Mouse (Mus musculus) testis, postnatal 10 days (tissue): ENCODE results near the gene Gm20388.
"Not testable (repeated sequence)": the region's sequence is repeated elsewhere in the genome, so short reads cannot be mapped to it uniquely, and the experiment has no call there.

Experiments
- DNase-seq: peaks from one replicate; pipeline ENCODE4 v3.0.0; 2021; ENCODE audit warnings: low spot score

Gm20388 gene

GRCm38 (mm10) chr8:123244382-123244781, 3333.7 kb downstream of the Gm20388 start:
- DNase-seq = no peak

GRCm38 (mm10) chr8:123245543-123245942, 3334.9 kb downstream of the Gm20388 start:
- no peak for DNase-seq

- DNase-seq = no peak
Measured at GRCm38 (mm10) chr8:123247748-123248147, 3337.1 kb downstream of the Gm20388 start.

- DNase-seq = no peak
Measured at GRCm38 (mm10) chr8:123248596-123248995, 3338.0 kb downstream of the Gm20388 start.

- no peak for DNase-seq
Measured at GRCm38 (mm10) chr8:123250940-123251339, 3340.3 kb downstream of the Gm20388 start.

- DNase-seq = no peak
Measured at GRCm38 (mm10) chr8:123252925-123253324, 3342.3 kb downstream of the Gm20388 start.

GRCm38 (mm10) chr8:123253451-123254098, 3342.9 kb downstream of the Gm20388 start:
- no peak for DNase-seq

- peak; percentile 93 for DNase-seq
Measured at GRCm38 (mm10) chr8:123254099-123254885, 3343.7 kb downstream of the Gm20388 start, which contains the start of the genes Zfp276 and Vps9d1. TSS of gene Zfp276 (plus strand) at chr8:123254195. TSS of gene Vps9d1 (minus strand) at chr8:123254348.

- DNase-seq = no peak
Measured at GRCm38 (mm10) chr8:123255170-123255569, 3344.5 kb downstream of the Gm20388 start.

- DNase-seq = no peak
Measured at GRCm38 (mm10) chr8:123257114-123257513, 3346.5 kb downstream of the Gm20388 start.

- DNase-seq = not testable (repeated sequence)
Measured at GRCm38 (mm10) chr8:123257593-123257992, 3347.0 kb downstream of the Gm20388 start.

GRCm38 (mm10) chr8:123267926-123268656, 3357.4 kb downstream of the Gm20388 start:
- DNase-seq = no peak

- DNase-seq = no peak
Measured at GRCm38 (mm10) chr8:123271147-123271546, 3360.5 kb downstream of the Gm20388 start.

- no peak for DNase-seq
Measured at GRCm38 (mm10) chr8:123271901-123272300, 3361.3 kb downstream of the Gm20388 start.

GRCm38 (mm10) chr8:123274447-123274846, 3363.8 kb downstream of the Gm20388 start:
- no peak for DNase-seq

- no peak for DNase-seq
Measured at GRCm38 (mm10) chr8:123275096-123275495, 3364.5 kb downstream of the Gm20388 start.

GRCm38 (mm10) chr8:123278445-123278844, 3367.8 kb downstream of the Gm20388 start:
- DNase-seq = no peak

GRCm38 (mm10) chr8:123279828-123280227, 3369.2 kb downstream of the Gm20388 start:
- no peak for DNase-seq

- DNase-seq = no peak
Measured at GRCm38 (mm10) chr8:123280302-123281094, 3369.9 kb downstream of the Gm20388 start.

GRCm38 (mm10) chr8:123282994-123283393, 3372.4 kb downstream of the Gm20388 start:
- not testable (repeated sequence) for DNase-seq

- no peak for DNase-seq
Measured at GRCm38 (mm10) chr8:123283991-123284390, 3373.3 kb downstream of the Gm20388 start.

GRCm38 (mm10) chr8:123284493-123284892, 3373.9 kb downstream of the Gm20388 start:
- no peak for DNase-seq
